Mouse (Mus musculus) hematopoietic multipotent progenitor cell, adult 10-12 weeks (in vitro differentiated cells): ENCODE data around the gene Ndst2. TPM values are rescaled to one million over a fixed set of nuclear protein-coding genes. Genes with fewer than 3 reads are reported as not detected.

Experiments used
- polyA plus RNA-seq: library from polyadenylated mRNA; stranded (reverse); fragments of >175 nt; gene quantifications from 2 replicates; pipeline ENCODE4 v1.2.3, GENCODE M21; 2012; ENCODE audit warnings: low replicate concordance

Ndst2 gene
- 20.2 and 24.6 TPM in 2 replicates for polyA plus RNA-seq

DNA sequence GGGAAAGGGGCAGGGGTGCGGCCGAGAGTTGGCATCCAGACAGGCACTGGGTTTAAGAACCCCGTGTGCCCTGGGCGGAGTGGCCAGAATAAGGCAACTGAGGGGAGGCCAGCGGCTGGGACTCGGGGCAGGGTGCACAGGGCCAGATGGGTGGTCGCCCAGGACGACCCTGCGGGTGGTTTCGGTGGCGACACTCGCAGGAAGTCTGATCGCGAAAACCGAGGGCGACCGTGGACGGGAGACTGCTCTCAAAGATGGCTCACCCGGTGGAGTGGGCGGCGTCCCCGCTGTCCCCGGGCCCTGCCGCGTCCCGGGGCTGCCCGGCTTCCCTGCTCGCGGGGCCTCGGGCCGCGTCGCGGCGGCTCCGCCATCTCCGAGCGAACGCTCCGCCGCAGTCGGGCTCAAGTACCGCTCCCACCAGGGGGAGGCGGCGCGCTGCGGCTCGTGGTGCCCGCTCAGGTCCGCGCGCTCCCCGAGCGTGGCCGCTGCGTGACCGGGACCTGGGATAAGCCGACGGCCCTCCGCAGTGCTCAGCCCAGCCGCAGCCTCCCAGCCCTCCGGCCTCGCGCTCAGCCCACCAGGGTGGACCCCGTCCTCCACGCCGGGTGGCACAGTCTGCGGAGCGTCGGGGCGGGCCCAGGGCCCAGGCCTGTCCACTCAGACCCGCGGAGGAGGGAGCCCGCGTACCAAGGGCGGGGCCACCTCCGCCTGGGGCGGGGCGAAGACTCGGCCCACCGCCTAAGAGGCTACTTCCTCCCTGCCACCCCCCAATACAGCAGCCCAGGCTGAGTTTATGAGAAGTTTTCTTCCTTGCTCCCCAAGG lies at the start of gene Ndst2:
TSS of gene Ndst2 (minus strand) at position 611 of the 823 bp plus-strand sequence.

DNA sequence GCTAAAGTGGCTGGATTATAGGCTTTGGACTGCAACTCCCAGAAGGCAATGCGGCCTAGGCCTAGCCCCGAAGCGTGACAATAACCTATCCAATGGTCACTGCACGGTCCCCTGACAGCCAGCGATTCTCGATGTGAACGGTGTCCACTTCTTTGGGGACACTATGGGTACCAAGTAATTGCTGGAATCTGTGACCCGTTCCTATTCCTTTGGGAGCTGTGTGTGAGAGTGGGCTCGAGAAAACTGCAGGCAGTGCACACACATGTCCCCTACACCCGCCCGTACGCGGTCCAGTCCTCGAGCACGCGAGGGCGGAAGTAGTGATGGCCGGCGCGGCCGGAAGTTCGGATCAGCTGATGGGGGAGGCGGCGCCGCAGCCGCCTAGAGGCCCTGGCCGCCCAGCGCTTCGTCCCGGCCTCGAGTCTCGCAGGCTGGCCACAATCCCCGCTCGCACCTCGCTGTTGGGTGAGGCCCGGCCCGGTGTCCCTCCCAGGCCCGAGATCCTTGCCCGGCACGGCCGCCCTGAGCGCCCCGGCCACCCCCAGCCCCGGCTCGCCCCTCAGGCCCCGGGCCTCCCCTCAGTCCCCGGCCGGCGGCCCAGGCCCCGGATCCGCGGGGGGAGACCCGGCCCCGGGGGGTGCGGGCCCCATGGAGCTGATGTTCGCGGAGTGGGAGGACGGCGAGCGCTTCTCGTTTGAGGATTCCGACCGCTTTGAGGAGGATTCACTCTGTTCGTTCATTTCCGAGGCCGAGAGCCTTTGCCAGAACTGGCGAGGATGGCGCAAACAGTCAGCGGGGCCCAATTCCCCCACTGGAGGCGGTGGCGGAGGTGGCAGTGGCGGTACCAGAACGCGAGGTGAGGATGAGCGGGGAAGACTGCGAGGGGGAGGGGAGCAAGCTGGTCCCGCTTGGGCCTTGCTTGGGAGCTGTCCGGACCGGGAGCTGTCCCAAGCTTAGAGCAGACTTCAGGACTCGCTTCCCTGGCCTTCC lies 26.9 kb downstream of the Ndst2 start, which contains the start of gene Zswim8:
TSS of gene Zswim8 (plus strand) at position 352 of the 990 bp plus-strand sequence.

DNA sequence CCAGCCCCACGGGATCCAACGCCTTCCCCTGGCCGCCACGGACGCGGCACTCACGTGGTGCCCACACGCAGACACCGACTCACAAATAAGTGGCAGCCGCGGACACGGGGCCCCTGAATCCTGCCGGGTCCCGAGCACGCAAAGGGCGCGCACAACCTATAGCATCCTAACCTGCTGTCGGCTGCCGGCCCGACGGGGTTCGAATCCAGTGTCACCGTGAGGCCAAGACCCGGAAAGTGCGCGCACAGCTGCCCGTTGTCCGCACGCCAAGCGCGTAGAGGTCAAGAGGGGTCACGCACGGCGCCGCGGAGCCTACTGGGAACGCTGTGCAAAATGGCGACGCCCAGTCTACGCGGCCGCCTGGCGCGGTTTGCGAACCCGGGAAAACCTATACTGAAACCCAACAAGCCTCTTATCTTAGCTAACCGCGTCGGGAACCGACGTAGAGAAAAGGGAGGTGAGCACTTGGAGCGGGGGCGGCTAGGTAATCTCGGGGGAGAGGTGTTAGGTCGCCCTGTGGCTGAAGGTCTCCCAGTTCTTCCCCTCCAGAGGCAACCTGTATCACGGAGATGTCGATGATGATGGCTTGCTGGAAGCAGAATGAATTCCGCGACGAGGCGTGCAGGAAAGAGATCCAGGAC lies 31.5 kb downstream of the Ndst2 start, which contains the start of gene Chchd1:
TSS of gene Chchd1 (plus strand) at position 266 of the 641 bp plus-strand sequence.

DNA sequence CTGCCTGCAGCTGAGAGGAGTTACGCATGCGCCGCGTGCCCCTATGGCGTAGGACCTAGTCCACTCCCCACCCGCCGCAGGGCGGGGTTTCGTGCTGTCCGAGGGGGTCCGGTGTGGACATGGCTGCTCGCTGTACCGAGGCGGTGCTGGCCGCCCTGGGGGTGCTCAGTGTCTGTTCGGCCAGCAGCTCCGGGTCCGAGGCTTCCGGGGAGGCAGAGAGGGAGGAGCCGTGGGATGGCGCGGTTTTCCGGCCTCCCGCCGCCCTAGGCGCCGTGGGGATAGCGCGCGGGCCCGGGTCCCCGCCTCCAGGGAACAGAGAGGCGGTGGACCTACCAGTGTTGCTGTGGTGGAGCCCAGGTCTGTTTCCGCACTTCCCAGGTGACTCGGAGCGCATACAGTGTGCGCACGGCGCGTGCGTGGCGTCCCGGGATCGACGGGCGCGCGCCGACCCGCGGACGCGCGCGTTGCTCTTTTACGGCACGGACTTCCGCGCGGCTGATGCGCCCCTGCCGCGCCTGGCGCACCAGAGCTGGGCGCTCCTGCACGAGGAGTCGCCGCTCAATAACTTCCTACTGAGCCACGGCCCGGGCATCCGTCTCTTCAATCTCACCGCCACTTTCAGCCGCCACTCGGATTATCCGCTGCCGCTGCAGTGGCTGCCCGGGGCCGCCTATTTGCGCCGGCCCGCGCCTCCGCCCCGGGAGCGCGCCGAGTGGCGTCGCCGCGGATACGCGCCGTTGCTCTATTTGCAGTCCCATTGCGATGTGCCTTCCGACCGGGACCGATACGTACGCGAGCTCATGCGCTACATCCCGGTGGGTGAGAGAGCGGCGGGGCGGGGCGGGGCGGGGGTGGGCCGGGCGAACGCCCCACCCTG lies 39.2 kb downstream of the Ndst2 start, which contains the start of gene Fut11:
TSS of gene Fut11 (plus strand) at position 85 of the 877 bp plus-strand sequence.

DNA sequence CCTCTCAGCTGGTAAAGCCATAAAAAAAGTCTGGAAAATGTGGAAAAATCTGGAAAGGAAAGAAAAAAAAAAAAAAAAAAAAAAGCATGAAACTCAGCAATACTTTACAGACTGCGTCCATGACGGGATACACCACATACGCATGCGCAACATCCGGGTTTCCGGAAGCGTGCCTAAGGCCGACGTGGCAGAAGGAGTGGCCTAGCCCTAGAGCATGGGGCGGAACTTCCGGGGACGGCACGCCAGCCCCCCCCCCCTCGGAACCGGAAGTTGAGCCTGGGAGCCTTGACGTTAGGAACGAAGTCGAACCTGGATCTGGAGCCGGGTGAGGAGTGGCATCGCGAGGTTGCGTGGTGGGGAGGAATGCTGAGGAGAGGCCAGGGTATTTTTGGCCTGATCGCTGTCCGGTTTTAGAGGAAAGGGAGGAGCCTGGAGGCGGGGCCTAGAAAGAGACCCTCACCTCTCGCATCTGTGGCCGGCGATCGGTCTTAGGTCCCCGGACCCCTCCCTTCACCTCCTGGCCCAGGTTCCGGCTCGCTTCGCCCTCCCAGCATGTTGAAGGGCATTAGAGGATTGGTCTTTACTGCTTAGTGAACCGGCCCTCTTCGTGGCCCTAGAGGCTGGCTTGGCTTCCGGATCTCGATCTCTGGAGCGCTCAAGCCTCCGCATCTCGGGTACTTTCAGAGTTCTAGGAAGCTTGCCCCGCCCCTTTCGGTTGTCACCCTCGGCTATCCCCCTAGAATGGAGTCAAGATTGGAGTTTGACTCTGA lies 60.1 kb downstream of the Ndst2 start, which contains the start of gene Sec24c:
TSS of gene Sec24c (plus strand) at position 245 of the 770 bp plus-strand sequence.

Other genes starting within 250 kb of the Ndst2 start
- 0.08 and 0.30 TPM in 2 replicates for gene Mss51, start 237.7 kb downstream of the Ndst2 start, polyA plus RNA-seq
- 5.5 and 6.1 TPM in 2 replicates for gene Ppp3cb, start 188.0 kb downstream of the Ndst2 start, polyA plus RNA-seq
- gene Usp54, start 93.5 kb downstream of the Ndst2 start, polyA plus RNA-seq: 0.41 and 0.89 TPM in 2 replicates
- not detected in 2 replicates for gene Myoz1, start 78.0 kb downstream of the Ndst2 start, polyA plus RNA-seq
- 0.10 and 0.11 TPM in 2 replicates for gene Synpo2l, start 66.2 kb downstream of the Ndst2 start, polyA plus RNA-seq
- 138 and 234 TPM in 2 replicates for gene Sec24c, start 60.3 kb downstream of the Ndst2 start, polyA plus RNA-seq
- 12.5 and 20.3 TPM in 2 replicates for gene Fut11, start 39.6 kb downstream of the Ndst2 start, polyA plus RNA-seq
- 3.7 and 7.1 TPM in 2 replicates for gene Chchd1, start 31.6 kb downstream of the Ndst2 start, polyA plus RNA-seq
- 116 and 141 TPM in 2 replicates for gene Zswim8, start 27.0 kb downstream of the Ndst2 start, polyA plus RNA-seq
- 31.4 and 51.0 TPM in 2 replicates for gene Camk2g, start 59.5 kb upstream of the Ndst2 start, polyA plus RNA-seq
- 0.29 and 0.84 TPM in 2 replicates for gene Plau, start 102.1 kb upstream of the Ndst2 start, polyA plus RNA-seq
- gene Vcl, start 194.8 kb upstream of the Ndst2 start, polyA plus RNA-seq: 3.9 and 16.1 TPM in 2 replicates